Mouse (Mus musculus): Measurements from ENCODE around the gene Psmb9. TPM values are rescaled to one million over a fixed set of nuclear protein-coding genes. Genes with fewer than 3 reads are reported as not detected.

Gene Psmb9
- polyA plus RNA-seq, 1 experiment from 2014 or later, result 1.5 TPM

DNA sequence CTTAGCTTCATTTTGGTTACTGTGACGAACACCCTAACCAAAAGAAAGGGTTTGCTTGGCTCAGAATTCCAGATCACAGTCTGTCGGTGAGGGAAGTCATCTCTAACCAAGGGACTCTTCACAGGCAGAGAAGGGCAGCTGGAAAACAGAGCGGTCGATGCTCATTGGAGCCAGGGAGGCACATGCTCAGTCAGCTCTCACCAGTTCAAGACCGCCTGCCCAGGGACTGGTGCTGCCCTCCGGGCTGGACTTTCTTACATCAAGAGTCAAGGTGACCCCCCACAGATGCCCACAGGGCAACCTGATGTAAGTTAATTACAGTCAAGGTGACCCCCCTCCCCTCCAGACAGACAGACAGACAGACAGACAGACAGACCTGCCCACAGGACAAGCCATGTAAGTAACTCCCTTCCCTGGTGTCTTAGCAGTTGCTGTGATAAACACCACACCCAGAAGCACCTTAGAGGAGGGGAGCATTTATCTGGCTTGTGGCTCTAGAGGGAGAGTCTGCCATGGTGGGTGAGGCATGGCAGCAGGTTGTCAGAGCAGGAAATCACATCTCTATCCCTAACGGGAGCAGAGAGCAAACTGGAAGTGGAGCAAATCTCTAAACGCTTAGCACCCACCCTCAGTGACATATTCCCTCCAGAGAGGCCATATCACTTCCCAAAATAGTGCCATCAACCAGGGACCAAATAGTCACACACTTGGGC lies 29.8 kb upstream of the Psmb9 start:
- WGBS, result 91% methylated on average over 8 of the region's 8 CpGs
- Histone ChIP-seq H3K27ac (no peak overlapping the region), H3K27me3 (peaks cover 35% of the 10 kb centered on the region), H3K4me1 (replicated peaks) (no peaks in the 10 kb centered on the region), H3K9me3 (no peaks in the 10 kb centered on the region), H3K9ac (no peak overlapping the region), H3K4me3 (no peak overlapping the region), H3K4me2 (no peak overlapping the region), H3K36me3 (no peaks in the 10 kb centered on the region)
- no peak for ATAC-seq (ENCODE audit: low FRiP score)

DNA sequence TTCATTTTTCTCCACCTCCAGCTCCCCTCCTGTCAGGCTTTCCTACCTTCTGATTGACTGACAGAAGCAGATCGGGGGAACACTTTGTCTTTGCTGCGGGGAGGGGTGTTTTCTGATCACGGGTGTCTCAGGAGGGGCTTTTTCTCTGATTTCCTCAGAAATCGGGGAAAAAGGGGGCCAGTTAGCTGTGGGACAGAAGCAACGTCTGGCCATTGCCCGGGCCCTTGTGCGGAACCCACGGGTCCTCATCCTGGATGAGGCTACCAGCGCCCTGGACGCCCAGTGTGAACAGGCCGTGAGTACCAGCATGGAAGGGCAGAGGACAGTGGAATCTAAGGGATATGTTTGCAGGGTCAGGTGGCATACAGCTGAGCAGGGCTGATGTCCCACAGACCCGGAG lies 27.6 kb upstream of the Psmb9 start:
- Histone ChIP-seq H3K4me2 (no peak overlapping the region), H3K4me1 (replicated peaks) (peaks cover 6% of the 10 kb centered on the region), H3K9me3 (no peaks in the 10 kb centered on the region), H3K9ac (no peak overlapping the region), H3K36me3 (no peaks in the 10 kb centered on the region), H3K4me3 (no peak overlapping the region), H3K27me3 (peaks cover 56% of the 10 kb centered on the region), H3K27ac (no peak overlapping the region)
- no peak for ATAC-seq (ENCODE audit: low FRiP score)
- WGBS, result 86% methylated on average over 12 of the region's 12 CpGs

DNA sequence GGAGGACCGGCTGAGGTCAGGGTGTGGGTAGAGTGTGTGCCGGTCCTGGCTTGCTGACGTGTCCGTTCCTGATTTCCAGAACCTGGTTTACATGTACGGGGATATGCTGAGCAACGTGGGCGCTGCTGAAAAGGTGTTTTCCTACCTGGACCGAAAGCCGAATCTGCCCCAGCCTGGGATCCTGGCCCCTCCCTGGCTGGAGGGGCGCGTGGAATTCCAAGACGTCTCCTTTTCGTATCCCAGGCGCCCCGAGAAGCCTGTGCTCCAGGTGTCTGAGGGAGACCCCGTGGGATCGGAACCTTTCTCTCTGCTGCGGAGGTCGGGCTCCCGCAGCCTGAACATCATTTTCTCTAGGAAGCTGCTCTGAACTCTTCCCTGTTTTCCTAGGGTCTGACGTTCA lies 26.4 kb upstream of the Psmb9 start:
- Histone ChIP-seq H3K9ac (peak overlapping the region; percentile 29), H3K27me3 (peaks cover 64% of the 10 kb centered on the region), H3K4me1 (replicated peaks) (peaks cover 6% of the 10 kb centered on the region), H3K4me3 (peak overlapping the region; percentile 1; the same call in 1 of the 2 replicates), H3K9me3 (no peaks in the 10 kb centered on the region), H3K36me3 (no peaks in the 10 kb centered on the region), H3K27ac (no peak overlapping the region), H3K4me2 (peak overlapping the region; percentile 26)
- 56% methylated on average over 21 of the region's 21 CpGs for WGBS
- no peak for ATAC-seq (ENCODE audit: low FRiP score)

DNA sequence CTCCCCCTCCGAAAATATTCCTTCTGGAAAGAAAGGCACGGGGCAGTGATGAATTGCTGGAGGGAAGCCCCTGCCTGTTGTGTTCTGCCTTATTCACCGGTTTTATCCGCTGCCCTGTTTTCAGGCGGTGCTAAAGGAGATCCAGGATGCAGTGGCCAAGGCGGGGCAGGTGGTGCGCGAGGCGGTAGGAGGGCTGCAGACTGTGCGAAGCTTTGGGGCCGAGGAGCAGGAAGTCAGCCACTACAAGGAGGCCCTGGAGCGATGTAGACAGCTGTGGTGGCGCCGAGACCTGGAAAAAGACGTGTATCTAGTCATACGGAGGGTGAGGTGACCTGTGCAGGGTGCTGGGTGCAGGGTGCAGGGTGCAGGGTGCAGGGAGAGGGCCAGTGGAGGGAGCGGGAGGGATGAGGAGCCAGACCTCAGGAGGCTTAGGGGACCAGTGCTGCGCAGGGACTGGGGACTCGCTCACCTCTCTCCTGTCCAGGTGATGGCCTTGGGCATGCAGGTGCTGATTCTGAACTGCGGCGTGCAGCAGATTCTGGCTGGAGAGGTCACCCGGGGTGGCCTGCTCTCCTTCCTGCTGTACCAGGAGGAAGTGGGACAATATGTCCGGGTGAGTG lies 24.3 kb upstream of the Psmb9 start:
- Histone ChIP-seq H3K9me3 (no peaks in the 10 kb centered on the region), H3K4me1 (replicated peaks) (peaks cover 6% of the 10 kb centered on the region), H3K4me2 (0 out of 2 replicates have a peak overlapping the region, but pooled peaks have one; percentile 19), H3K36me3 (no peaks in the 10 kb centered on the region), H3K9ac (peak overlapping the region; percentile 49; the same call in 1 of the 2 replicates), H3K4me3 (no peak overlapping the region), H3K27ac (no peak overlapping the region), H3K27me3 (peaks cover 80% of the 10 kb centered on the region)
- no peak for ATAC-seq (ENCODE audit: low FRiP score)
- WGBS, result 23% methylated on average over 23 of the region's 23 CpGs

DNA sequence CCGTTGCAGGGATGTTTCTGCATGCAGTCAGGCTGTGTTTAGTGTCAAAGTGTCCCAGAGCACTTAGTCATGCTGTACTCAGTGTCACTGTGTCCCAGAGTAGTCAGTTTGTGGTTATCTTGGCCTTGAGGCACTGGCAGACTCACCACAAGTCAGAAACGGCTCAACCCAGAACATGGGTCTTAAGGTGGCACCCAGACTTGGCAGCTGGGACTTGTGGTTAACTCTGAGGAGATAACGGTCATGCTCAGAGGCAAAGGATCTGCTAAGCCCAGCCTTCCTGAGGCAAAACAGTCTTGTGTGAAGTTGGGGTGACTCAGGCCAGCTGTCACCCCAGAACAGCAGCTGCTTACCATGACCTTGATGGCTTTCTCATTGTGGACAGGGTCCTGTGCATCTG lies 23.0 kb upstream of the Psmb9 start:
- no peak overlapping the region for H3K9ac ChIP-seq
- no peak for ATAC-seq (ENCODE audit: low FRiP score)
- H3K4me3 ChIP-seq, result no peak overlapping the region
- H3K4me2 ChIP-seq, result no peak overlapping the region
- 80% methylated on average over 3 of the region's 3 CpGs for WGBS
- no peaks in the 10 kb centered on the region for H3K36me3 ChIP-seq
- no peak overlapping the region for H3K27ac ChIP-seq
- peaks cover 6% of the 10 kb centered on the region for H3K4me1 ChIP-seq (replicated peaks)
- no peaks in the 10 kb centered on the region for H3K9me3 ChIP-seq
- H3K27me3 ChIP-seq, result peaks cover 88% of the 10 kb centered on the region

DNA sequence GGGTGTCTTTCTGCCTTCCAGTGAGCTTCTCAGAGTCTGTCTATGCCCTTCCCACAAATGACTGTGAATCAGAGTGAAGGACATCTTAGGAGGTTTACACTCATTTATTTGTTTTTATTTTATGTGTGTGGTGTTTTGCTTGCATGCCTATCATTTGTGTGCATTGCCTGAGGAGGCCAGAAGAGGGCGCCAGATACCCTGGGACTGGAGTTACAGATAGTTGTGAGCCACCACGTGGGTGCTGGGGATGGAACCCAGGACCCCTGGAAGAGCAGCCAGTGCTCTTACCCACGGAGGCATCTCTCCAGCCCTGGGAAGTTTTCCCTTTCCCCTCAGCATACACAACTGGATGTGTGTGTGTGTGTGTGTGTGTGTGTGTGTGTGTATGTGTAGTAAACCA lies 22.1 kb upstream of the Psmb9 start:
- H3K4me1 ChIP-seq (replicated peaks), result peaks cover 10% of the 10 kb centered on the region
- H3K4me3 ChIP-seq, result no peak overlapping the region
- no peak overlapping the region for H3K27ac ChIP-seq
- H3K4me2 ChIP-seq, result no peak overlapping the region
- H3K36me3 ChIP-seq, result no peaks in the 10 kb centered on the region
- no peaks in the 10 kb centered on the region for H3K9me3 ChIP-seq
- ATAC-seq (ENCODE audit: low FRiP score), result no peak
- WGBS, result 52% methylated on average over 3 of the region's 3 CpGs
- peaks cover 89% of the 10 kb centered on the region for H3K27me3 ChIP-seq
- H3K9ac ChIP-seq, result no peak overlapping the region

DNA sequence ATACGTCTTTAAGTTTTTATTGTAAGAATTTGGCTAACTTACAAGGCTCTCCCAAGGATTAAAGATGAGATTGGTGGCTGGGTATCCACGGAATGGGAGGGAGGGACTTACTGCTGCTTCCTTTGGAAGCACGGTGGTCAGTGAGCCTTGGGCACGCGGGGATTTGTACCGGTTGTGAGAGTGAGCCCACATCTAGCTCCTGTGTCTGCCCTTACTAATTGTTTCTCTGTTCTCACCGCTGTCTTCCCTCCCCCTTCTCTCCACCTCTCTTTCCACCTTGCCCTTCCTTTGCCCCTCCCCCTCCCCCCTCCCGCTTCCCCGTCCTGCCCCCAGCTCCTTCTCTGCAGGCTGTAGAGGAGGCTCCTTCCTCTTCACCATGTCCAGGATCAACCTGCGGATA lies 20.9 kb upstream of the Psmb9 start:
- 29% methylated on average over 10 of the region's 10 CpGs for WGBS
- H3K4me3 ChIP-seq, result no peak overlapping the region
- H3K4me2 ChIP-seq, result no peak overlapping the region
- ATAC-seq (ENCODE audit: low FRiP score), result no peak
- no peaks in the 10 kb centered on the region for H3K9me3 ChIP-seq
- H3K4me1 ChIP-seq (replicated peaks), result peaks cover 14% of the 10 kb centered on the region
- no peak overlapping the region for H3K9ac ChIP-seq
- no peak overlapping the region for H3K27ac ChIP-seq
- H3K36me3 ChIP-seq, result no peaks in the 10 kb centered on the region
- H3K27me3 ChIP-seq, result peaks cover 86% of the 10 kb centered on the region

DNA sequence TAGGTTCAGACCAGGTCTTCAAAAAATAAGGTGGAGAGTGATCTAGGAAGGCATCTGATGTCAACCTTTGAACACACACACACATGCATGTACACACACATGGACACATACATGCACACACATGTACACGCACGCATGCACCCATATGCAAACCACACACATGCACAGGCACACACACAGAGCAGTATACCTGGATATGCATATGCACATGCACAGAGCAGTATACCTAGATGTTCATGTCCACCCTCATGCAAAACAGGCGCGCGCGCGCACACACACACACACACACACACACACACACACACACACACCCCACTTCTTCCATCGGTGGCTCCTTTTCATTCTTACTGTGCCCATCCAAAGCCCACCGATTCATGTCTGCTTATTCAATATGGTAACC lies 20.3 kb upstream of the Psmb9 start:
- Histone ChIP-seq H3K4me3 (no peak overlapping the region), H3K36me3 (no peaks in the 10 kb centered on the region), H3K9me3 (no peaks in the 10 kb centered on the region), H3K27me3 (peaks cover 86% of the 10 kb centered on the region), H3K4me1 (replicated peaks) (peaks cover 14% of the 10 kb centered on the region), H3K4me2 (no peak overlapping the region), H3K27ac (no peak overlapping the region), H3K9ac (no peak overlapping the region)
- WGBS, result 98% methylated on average over 9 of the region's 9 CpGs
- no peak for ATAC-seq (ENCODE audit: low FRiP score)

DNA sequence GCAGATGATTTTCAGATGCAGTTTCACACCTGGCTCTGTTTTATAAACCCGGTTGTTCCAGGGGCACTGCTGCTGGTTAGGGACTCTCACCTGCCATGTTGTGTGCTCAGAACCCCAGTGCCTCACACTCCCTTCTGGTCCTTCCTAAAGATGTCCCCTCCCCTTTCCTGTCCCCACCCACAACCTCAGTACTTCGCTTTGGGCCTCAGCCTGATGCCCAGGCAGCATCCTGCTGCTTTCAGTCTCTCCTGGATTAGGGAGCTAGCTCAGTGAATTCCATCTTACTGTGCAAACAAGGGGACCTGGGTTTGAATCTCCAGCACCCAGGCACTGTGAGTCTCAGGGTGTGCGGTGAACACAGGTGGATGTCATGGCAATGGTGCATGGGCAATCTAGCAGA lies 19.9 kb upstream of the Psmb9 start:
- H3K4me2 ChIP-seq, result no peak overlapping the region
- H3K27me3 ChIP-seq, result peaks cover 84% of the 10 kb centered on the region
- H3K36me3 ChIP-seq, result no peaks in the 10 kb centered on the region
- peaks cover 14% of the 10 kb centered on the region for H3K4me1 ChIP-seq (replicated peaks)
- no peaks in the 10 kb centered on the region for H3K9me3 ChIP-seq
- no peak overlapping the region for H3K9ac ChIP-seq
- H3K27ac ChIP-seq, result no peak overlapping the region
- WGBS, result 59% methylated on average over 3 of the region's 3 CpGs
- H3K4me3 ChIP-seq, result no peak overlapping the region
- no peak for ATAC-seq (ENCODE audit: low FRiP score)

DNA sequence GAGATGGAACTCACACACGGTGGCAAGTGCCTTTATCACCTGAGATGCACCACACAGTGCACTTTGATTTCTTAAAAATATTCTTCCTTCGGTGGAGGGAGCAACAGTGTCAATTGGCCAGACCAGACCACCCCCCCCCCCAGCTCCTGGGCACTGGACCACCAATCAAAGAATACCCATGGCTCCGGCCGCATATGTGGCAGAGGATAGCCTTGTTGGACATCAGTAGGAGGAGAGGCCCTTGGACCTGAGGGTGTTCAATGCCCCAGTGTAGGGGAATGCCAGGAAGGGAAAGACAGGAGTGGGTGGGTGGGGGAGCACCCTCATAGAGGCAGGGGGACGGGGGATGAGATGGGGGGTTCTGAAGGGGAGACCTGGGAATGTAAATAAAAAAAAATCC lies 19.2 kb upstream of the Psmb9 start:
- H3K4me3 ChIP-seq, result no peak overlapping the region
- H3K9me3 ChIP-seq, result no peaks in the 10 kb centered on the region
- H3K4me1 ChIP-seq (replicated peaks), result peaks cover 10% of the 10 kb centered on the region
- no peaks in the 10 kb centered on the region for H3K36me3 ChIP-seq
- H3K27me3 ChIP-seq, result peaks cover 79% of the 10 kb centered on the region
- no peak overlapping the region for H3K27ac ChIP-seq
- no peak for ATAC-seq (ENCODE audit: low FRiP score)
- H3K9ac ChIP-seq, result no peak overlapping the region
- H3K4me2 ChIP-seq, result no peak overlapping the region
- WGBS, result 92% methylated on average over 5 of the region's 5 CpGs

DNA sequence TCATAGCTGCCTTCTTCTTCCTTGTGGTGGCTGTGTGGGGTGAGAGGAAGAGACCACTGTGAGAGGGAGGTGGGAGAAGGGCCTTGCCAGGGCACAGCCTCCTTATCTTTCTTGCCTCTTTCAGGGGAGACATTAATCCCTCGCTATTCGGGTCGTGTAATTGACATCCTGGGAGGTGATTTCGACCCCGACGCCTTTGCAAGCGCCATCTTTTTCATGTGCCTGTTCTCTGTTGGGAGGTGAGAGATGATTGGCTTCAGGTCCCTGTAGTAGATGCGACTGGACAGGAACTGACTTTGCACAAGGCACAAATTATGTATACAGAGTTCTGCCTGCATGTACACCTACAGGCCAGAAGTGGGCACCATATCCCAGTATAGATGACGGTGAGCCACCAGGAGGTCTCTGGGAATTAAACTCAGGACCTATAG lies 18.2 kb upstream of the Psmb9 start:
- Histone ChIP-seq H3K4me3 (no peak overlapping the region), H3K27ac (no peak overlapping the region), H3K9me3 (no peaks in the 10 kb centered on the region), H3K36me3 (no peaks in the 10 kb centered on the region), H3K4me2 (no peak overlapping the region), H3K4me1 (replicated peaks) (peaks cover 8% of the 10 kb centered on the region), H3K27me3 (peaks cover 80% of the 10 kb centered on the region), H3K9ac (no peak overlapping the region)
- ATAC-seq (ENCODE audit: low FRiP score), result no peak
- WGBS, result 23% methylated on average over 9 of the region's 9 CpGs

DNA sequence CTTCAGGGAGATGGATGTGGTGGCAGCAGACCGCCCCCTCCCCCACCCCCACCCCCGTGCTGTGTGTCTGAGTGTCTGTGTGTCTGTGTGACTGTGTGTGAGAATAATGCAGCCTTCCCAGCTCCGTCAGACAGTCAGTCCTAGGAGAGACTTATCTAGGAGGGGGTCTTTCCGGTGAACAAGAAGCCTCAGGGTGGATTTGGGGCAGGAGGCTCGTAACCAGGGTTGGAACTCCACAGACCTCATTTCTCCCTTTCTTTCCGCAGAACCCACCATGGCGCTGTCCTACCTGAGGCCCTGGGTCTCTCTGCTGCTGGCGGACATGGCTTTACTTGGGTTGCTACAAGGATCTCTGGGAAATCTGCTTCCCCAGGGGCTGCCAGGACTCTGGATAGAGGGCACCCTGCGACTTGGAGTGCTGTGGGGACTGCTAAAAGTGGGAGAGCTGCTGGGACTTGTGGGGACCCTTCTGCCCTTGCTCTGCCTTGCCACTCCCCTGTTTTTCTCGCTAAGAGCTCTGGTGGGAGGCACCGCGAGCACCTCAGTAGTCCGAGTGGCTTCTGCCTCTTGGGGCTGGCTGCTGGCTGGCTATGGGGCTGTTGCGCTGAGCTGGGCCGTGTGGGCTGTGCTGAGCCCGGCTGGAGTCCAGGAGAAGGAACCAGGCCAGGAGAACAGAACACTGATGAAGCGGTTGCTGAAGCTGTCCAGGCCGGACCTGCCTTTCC lies 17.6 kb upstream of the Psmb9 start:
- peaks cover 8% of the 10 kb centered on the region for H3K4me1 ChIP-seq (replicated peaks)
- no peaks in the 10 kb centered on the region for H3K36me3 ChIP-seq
- H3K9ac ChIP-seq, result peak overlapping the region; percentile 74
- no peak overlapping the region for H3K27ac ChIP-seq
- ATAC-seq (ENCODE audit: low FRiP score), result 0 out of 2 replicates have a peak, but pooled peaks have one; percentile 21
- H3K27me3 ChIP-seq, result peaks cover 80% of the 10 kb centered on the region
- H3K9me3 ChIP-seq, result no peaks in the 10 kb centered on the region
- H3K4me3 ChIP-seq, result peak overlapping the region; percentile 59
- 20% methylated on average over 18 of the region's 18 CpGs for WGBS
- peak overlapping the region; percentile 79 for H3K4me2 ChIP-seq

Data from hindbrain, embryonic 13.5 days (tissue).